Mouse (Mus musculus) liver, embryonic 14.5 days (tissue): Measurements from ENCODE around the gene Nfatc2.

Source experiments
- CTCF ChIP-seq: IDR thresholded peaks from 2 replicates; pipeline ENCODE4 v1.5.1; 2016; ENCODE audit warnings: antibody characterized with exemption, low read depth, control low read depth
- EP300 ChIP-seq: IDR thresholded peaks from 2 replicates; pipeline ENCODE4 v1.6.1; 2016; ENCODE audit warnings: antibody characterized with exemption, low read depth

- no peak for TF ChIP-seq CTCF
- no peak for TF ChIP-seq EP300
Measured at GRCm38 (mm10) chr2:168466066-168466465, 135.4 kb downstream of the Nfatc2 start.
